Mouse (Mus musculus): ENCODE measurements around the gene Tbccd1. TPM values are rescaled to one million over a fixed set of nuclear protein-coding genes. Genes with fewer than 3 reads are reported as not detected.

Gene Tbccd1
- polyA plus RNA-seq, 1 experiment from 2014 or later: 28.9 TPM

Other genes starting within 250 kb of the Tbccd1 start
- gene Dgkg, start 200.4 kb downstream of the Tbccd1 start, polyA plus RNA-seq (2014; fragmentation: Nextera tagmentation; extraction: Ambion mirVana): 3.2 and 3.5 TPM in 2 replicates
- not detected in 2 replicates for gene Crygs, start 46.1 kb downstream of the Tbccd1 start, polyA plus RNA-seq (2014; fragmentation: Nextera tagmentation; extraction: Ambion mirVana)
- gene Dnajb11, start 176 bp upstream of the Tbccd1 start, polyA plus RNA-seq (2014; fragmentation: Nextera tagmentation; extraction: Ambion mirVana): 83.1 and 94.1 TPM in 2 replicates
- gene Ahsg, start 33.6 kb upstream of the Tbccd1 start, polyA plus RNA-seq (2014; fragmentation: Nextera tagmentation; extraction: Ambion mirVana): 0.36 and 0.43 TPM in 2 replicates
- not detected in 2 replicates for gene Fetub, start 60.7 kb upstream of the Tbccd1 start, polyA plus RNA-seq (2014; fragmentation: Nextera tagmentation; extraction: Ambion mirVana)
- 0.13 TPM in 1 of 2 replicates, not detected in the other for gene Hrg, start 93.4 kb upstream of the Tbccd1 start, polyA plus RNA-seq (2014; fragmentation: Nextera tagmentation; extraction: Ambion mirVana)
- gene Kng2, start 171.8 kb upstream of the Tbccd1 start, polyA plus RNA-seq (2014; fragmentation: Nextera tagmentation; extraction: Ambion mirVana): not detected in 2 replicates
- not detected in 2 replicates for gene Kng1, start 200.2 kb upstream of the Tbccd1 start, polyA plus RNA-seq (2014; fragmentation: Nextera tagmentation; extraction: Ambion mirVana)
- 218 and 243 TPM in 2 replicates for gene Eif4a2, start 249.8 kb upstream of the Tbccd1 start, polyA plus RNA-seq (2014; fragmentation: Nextera tagmentation; extraction: Ambion mirVana)